Mouse (Mus musculus) G1E (cell line): ENCODE measurements around the gene Crtac1.

Experiments used
- CTCF ChIP-seq: IDR thresholded peaks from 2 replicates; pipeline ENCODE4 v1.5.1; 2012; ENCODE audit warnings: low read depth, low read length, inconsistent platforms, mixed read lengths
- GATA1 ChIP-seq: IDR thresholded peaks from 2 replicates; pipeline ENCODE4 v1.6.1; 2012; ENCODE audit warnings: borderline replicate concordance, low read length, inconsistent platforms, mixed read lengths
- GATA2 ChIP-seq: IDR thresholded peaks from 2 replicates; pipeline ENCODE4 v1.6.1; 2012; ENCODE audit warnings: low read depth, low read length, inconsistent platforms, borderline replicate concordance
- POLR2AphosphoS5 ChIP-seq: IDR thresholded peaks from 2 replicates; pipeline ENCODE4 v1.6.1; 2012; ENCODE audit warnings: low read depth, low read length, inconsistent platforms; ENCODE audit not compliant: insufficient replicate concordance
- TAL1 ChIP-seq: conservative IDR thresholded peaks from 2 replicates; pipeline ENCODE4 v1.6.1; 2012; ENCODE audit warnings: low read depth, low read length, inconsistent platforms, mixed read lengths

DNA sequence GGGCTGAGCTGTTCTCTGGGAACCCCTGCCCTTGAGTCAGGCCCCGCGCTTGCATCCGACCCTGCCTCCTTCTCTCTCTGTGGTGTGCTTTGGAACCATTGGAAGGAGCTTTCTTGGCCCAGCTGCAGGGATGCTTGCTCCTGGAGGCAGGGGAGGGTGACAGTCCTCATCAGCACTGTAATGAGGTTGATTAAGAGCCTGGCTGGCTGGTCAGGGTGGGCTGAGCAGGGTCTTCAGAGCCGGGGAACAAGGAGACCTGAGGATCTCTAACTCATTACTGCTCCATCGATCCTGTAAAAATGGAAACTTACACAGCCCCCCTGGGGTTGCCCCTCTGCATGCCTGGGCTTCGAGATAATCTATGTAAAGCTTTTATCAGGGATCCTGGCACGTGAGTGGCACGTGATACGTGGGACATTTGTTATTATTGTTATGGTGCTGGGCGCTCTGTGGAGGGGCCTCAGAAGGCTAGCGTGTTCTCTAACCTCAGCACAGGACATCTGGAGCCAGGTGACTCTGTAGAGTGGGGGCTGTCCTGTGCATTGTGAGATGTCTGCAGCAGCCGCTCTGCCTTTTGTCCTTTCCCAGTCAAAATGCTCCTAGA is 128.3 kb downstream of the Crtac1 start:
- no peak for TF ChIP-seq CTCF
- no peak for TF ChIP-seq GATA1
- no peak for TF ChIP-seq TAL1
- no peak for TF ChIP-seq POLR2AphosphoS5
- TF ChIP-seq GATA2: no peak
